Mouse (Mus musculus): ENCODE measurements around the gene Plekhg6. TPM values are rescaled to one million over a fixed set of nuclear protein-coding genes. Genes with fewer than 3 reads are reported as not detected.

The Plekhg6 gene
- 13.2 and 19.1 TPM in 2 replicates for polyA plus RNA-seq (2015; fragmentation: Nextera tagmentation; extraction: Ambion mirVana)

- H3K4me1 ChIP-seq (ENCODE audit: control insufficient read depth, insufficient read depth, low read length), result peaks cover 39% of the 10 kb centered on the region
- peak within 1 kb of the TSS; percentile 73 for H3K4me2 ChIP-seq (ENCODE audit: low read depth, low read length)
- peak within 1 kb of the TSS; percentile 52 for H3K4me3 ChIP-seq (ENCODE audit: low read length)
- ATAC-seq, result peak; percentile 79
- no peaks in the 10 kb centered on the region for H3K9me3 ChIP-seq (ENCODE audit: control insufficient read depth, low read length)
- H3K36me3 ChIP-seq (ENCODE audit: control insufficient read depth, insufficient read depth, low read length), result no peaks in the 10 kb centered on the region
- peak within 1 kb of the TSS; percentile 70 for H3K27ac ChIP-seq (ENCODE audit: low read length)
- 10% methylated on average over 39 of the region's 40 CpGs for WGBS
- H3K27me3 ChIP-seq (replicated peaks; ENCODE audit: control insufficient read depth, insufficient read depth, low read length), result peaks cover 12% of the 10 kb centered on the region; the same call in 1 of the 2 replicates
- peak within 1 kb of the TSS; percentile 65 for H3K9ac ChIP-seq (ENCODE audit: low read depth, low read length)
Observed at GRCm38 (mm10) chr6:125380372-125381360, at the start of gene Plekhg6. Plekhg6 (minus strand) TSS chr6:125380793.

- H3K4me2 ChIP-seq (ENCODE audit: low read depth, low read length), result no peak overlapping the region
- H3K4me3 ChIP-seq (ENCODE audit: low read length), result no peak overlapping the region
- H3K9me3 ChIP-seq (ENCODE audit: control insufficient read depth, low read length), result no peaks in the 10 kb centered on the region
- no peak overlapping the region for H3K9ac ChIP-seq (ENCODE audit: low read depth, low read length)
- 70% methylated on average over 6 of the region's 6 CpGs for WGBS
- ATAC-seq, result no peak
- H3K4me1 ChIP-seq (ENCODE audit: control insufficient read depth, insufficient read depth, low read length), result peaks cover 11% of the 10 kb centered on the region
- H3K27me3 ChIP-seq (replicated peaks; ENCODE audit: control insufficient read depth, insufficient read depth, low read length), result no peaks in the 10 kb centered on the region
- no peak overlapping the region for H3K27ac ChIP-seq (ENCODE audit: low read length)
- no peaks in the 10 kb centered on the region for H3K36me3 ChIP-seq (ENCODE audit: control insufficient read depth, insufficient read depth, low read length)
Observed at GRCm38 (mm10) chr6:125429741-125430140, 49.1 kb upstream of the Plekhg6 start.

- Histone ChIP-seq H3K9ac (ENCODE audit: low read depth, low read length) (peak overlapping the region; percentile 76), H3K4me1 (ENCODE audit: control insufficient read depth, insufficient read depth, low read length) (peaks cover 22% of the 10 kb centered on the region), H3K4me3 (ENCODE audit: low read length) (peak overlapping the region; percentile 58), H3K9me3 (ENCODE audit: control insufficient read depth, low read length) (no peaks in the 10 kb centered on the region), H3K27me3 (replicated peaks; ENCODE audit: control insufficient read depth, insufficient read depth, low read length) (no peaks in the 10 kb centered on the region), H3K36me3 (ENCODE audit: control insufficient read depth, insufficient read depth, low read length) (no peaks in the 10 kb centered on the region), H3K27ac (ENCODE audit: low read length) (peak overlapping the region; percentile 59; the same call in 1 of the 2 replicates), H3K4me2 (ENCODE audit: low read depth, low read length) (peak overlapping the region; percentile 99)
- WGBS, result 2% methylated on average over 24 of the region's 25 CpGs
- peak; percentile 80 for ATAC-seq
Observed at GRCm38 (mm10) chr6:125426383-125427360, 46.1 kb upstream of the Plekhg6 start.

DNA sequence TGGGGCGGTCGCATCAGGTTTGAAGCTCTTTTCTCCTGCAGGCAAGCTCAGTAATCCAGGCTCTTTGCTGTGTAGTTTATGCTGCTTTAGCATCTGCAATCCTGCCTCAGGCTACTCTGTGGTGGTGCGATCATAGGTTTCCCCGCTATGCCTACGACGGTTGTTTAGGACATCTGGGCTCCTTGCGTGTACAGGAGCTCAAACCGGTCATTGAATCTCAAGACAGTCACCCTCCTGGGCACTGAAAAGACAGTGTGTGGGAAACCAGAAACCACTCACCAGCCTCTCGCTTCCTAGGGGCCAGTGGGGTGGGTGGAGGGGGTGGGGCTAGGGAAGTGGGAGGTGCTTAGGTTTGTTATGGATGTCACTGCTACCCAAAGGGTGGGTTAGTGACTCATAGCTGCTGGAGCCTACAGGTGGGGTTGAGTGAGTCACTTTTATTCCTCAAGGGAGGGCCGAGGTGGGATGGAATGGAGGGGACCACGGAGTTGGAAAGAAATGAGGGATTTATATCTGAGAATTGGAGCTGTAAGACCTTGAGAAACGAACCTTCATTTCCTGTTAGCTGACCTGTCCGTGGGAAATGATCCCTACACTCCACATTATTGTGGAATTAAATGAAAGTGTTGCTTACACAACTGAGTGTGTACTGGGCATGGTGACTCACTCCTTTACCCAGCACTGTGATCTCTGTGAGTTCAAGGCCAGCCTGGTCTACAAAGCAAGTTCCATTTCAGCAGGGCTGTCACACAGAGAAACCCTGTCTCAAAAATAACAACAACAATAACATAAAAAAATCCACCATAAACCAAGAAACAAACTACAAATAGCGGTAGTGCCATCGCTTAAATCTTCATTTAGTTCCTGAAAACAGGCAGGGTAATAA is 44.9 kb upstream of the Plekhg6 start:
- Histone ChIP-seq H3K36me3 (ENCODE audit: control insufficient read depth, insufficient read depth, low read length) (no peaks in the 10 kb centered on the region), H3K27ac (ENCODE audit: low read length) (no peak overlapping the region), H3K4me3 (ENCODE audit: low read length) (no peak overlapping the region), H3K9me3 (ENCODE audit: control insufficient read depth, low read length) (no peaks in the 10 kb centered on the region), H3K9ac (ENCODE audit: low read depth, low read length) (no peak overlapping the region), H3K27me3 (replicated peaks; ENCODE audit: control insufficient read depth, insufficient read depth, low read length) (no peaks in the 10 kb centered on the region), H3K4me1 (ENCODE audit: control insufficient read depth, insufficient read depth, low read length) (peaks cover 20% of the 10 kb centered on the region), H3K4me2 (ENCODE audit: low read depth, low read length) (no peak overlapping the region)
- no peak for ATAC-seq
- WGBS, result 62% methylated on average over 15 of the region's 15 CpGs

- no peak overlapping the region for H3K4me3 ChIP-seq (ENCODE audit: low read length)
- H3K9ac ChIP-seq (ENCODE audit: low read depth, low read length), result no peak overlapping the region
- no peaks in the 10 kb centered on the region for H3K27me3 ChIP-seq (replicated peaks; ENCODE audit: control insufficient read depth, insufficient read depth, low read length)
- no peaks in the 10 kb centered on the region for H3K9me3 ChIP-seq (ENCODE audit: control insufficient read depth, low read length)
- no peak for ATAC-seq
- no peak overlapping the region for H3K27ac ChIP-seq (ENCODE audit: low read length)
- H3K4me1 ChIP-seq (ENCODE audit: control insufficient read depth, insufficient read depth, low read length), result peaks cover 18% of the 10 kb centered on the region
- no peaks in the 10 kb centered on the region for H3K36me3 ChIP-seq (ENCODE audit: control insufficient read depth, insufficient read depth, low read length)
- WGBS, result 68% methylated on average over 3 of the region's 3 CpGs
- H3K4me2 ChIP-seq (ENCODE audit: low read depth, low read length), result no peak overlapping the region
Observed at GRCm38 (mm10) chr6:125424156-125424555, 43.6 kb upstream of the Plekhg6 start.

DNA sequence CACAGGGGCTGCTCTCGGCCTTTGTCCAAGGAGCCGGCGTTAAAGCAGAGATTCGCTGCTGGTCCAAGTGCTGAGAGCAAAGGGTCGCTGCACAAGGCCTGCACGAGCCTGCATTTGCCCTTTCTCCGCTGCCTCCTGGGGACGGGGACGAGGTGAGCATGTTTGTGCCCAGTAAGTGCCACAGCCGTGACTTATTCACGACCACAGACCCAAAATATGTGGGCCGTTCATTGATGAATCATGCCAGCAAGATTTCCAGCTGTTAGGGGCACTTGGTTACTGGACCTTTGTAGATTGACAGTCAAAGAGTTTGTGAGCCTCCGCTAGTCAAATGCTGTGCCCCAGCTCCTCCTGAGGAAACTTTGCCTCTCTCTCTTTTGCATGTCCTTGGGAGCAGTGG is 42.9 kb upstream of the Plekhg6 start:
- H3K36me3 ChIP-seq (ENCODE audit: control insufficient read depth, insufficient read depth, low read length), result no peaks in the 10 kb centered on the region
- ATAC-seq, result no peak
- H3K4me3 ChIP-seq (ENCODE audit: low read length), result no peak overlapping the region
- H3K9ac ChIP-seq (ENCODE audit: low read depth, low read length), result peak overlapping the region; percentile 31; the same call in 1 of the 2 replicates
- no peak overlapping the region for H3K4me2 ChIP-seq (ENCODE audit: low read depth, low read length)
- no peaks in the 10 kb centered on the region for H3K9me3 ChIP-seq (ENCODE audit: control insufficient read depth, low read length)
- WGBS, result 61% methylated on average over 13 of the region's 13 CpGs
- H3K4me1 ChIP-seq (ENCODE audit: control insufficient read depth, insufficient read depth, low read length), result peaks cover 18% of the 10 kb centered on the region
- 0 out of 2 replicates have a peak overlapping the region, but pooled peaks have one; percentile 7 for H3K27ac ChIP-seq (ENCODE audit: low read length)
- H3K27me3 ChIP-seq (replicated peaks; ENCODE audit: control insufficient read depth, insufficient read depth, low read length), result no peaks in the 10 kb centered on the region

DNA sequence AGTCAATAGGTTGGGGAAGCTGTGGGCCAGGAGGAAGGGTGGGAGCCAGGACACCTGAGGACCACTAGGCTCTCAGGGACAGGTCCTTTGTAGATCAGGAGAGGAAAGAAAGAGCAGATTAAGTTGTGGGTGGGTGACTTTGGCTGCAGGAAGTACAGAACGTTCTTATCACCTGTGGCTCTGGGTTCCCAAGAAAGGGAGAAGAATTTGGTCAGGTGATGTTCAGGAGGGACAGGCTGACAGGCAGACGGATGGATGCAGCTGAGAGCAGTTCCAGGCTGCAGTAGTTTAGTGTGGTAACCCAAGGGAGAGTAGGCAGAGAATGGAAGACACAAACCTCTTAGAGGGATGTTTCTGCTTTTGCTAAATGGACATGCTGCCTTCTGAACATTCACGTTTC is 42.5 kb upstream of the Plekhg6 start:
- Histone ChIP-seq H3K4me3 (ENCODE audit: low read length) (peak overlapping the region; percentile 2; the same call in 1 of the 2 replicates), H3K27ac (ENCODE audit: low read length) (peak overlapping the region; percentile 26; the same call in 1 of the 2 replicates), H3K9ac (ENCODE audit: low read depth, low read length) (peak overlapping the region; percentile 31; the same call in 1 of the 2 replicates), H3K4me2 (ENCODE audit: low read depth, low read length) (peak overlapping the region; percentile 32), H3K4me1 (ENCODE audit: control insufficient read depth, insufficient read depth, low read length) (peaks cover 18% of the 10 kb centered on the region), H3K36me3 (ENCODE audit: control insufficient read depth, insufficient read depth, low read length) (no peaks in the 10 kb centered on the region), H3K9me3 (ENCODE audit: control insufficient read depth, low read length) (no peaks in the 10 kb centered on the region), H3K27me3 (replicated peaks; ENCODE audit: control insufficient read depth, insufficient read depth, low read length) (no peaks in the 10 kb centered on the region)
- no peak for ATAC-seq
- 39% methylated on average over 3 of the region's 3 CpGs for WGBS

- Histone ChIP-seq H3K4me2 (ENCODE audit: low read depth, low read length) (peak overlapping the region; percentile 32), H3K9me3 (ENCODE audit: control insufficient read depth, low read length) (no peaks in the 10 kb centered on the region), H3K27ac (ENCODE audit: low read length) (0 out of 2 replicates have a peak overlapping the region, but pooled peaks have one; percentile 38), H3K9ac (ENCODE audit: low read depth, low read length) (no peak overlapping the region), H3K4me3 (ENCODE audit: low read length) (peak overlapping the region; percentile 2; the same call in 1 of the 2 replicates), H3K27me3 (replicated peaks; ENCODE audit: control insufficient read depth, insufficient read depth, low read length) (no peaks in the 10 kb centered on the region), H3K4me1 (ENCODE audit: control insufficient read depth, insufficient read depth, low read length) (peaks cover 18% of the 10 kb centered on the region), H3K36me3 (ENCODE audit: control insufficient read depth, insufficient read depth, low read length) (no peaks in the 10 kb centered on the region)
- 18% methylated on average over 20 of the region's 20 CpGs for WGBS
- peak; percentile 64 for ATAC-seq
Observed at GRCm38 (mm10) chr6:125422051-125422822, 41.6 kb upstream of the Plekhg6 start.

All from intestine, embryonic 16.5 days (tissue).